Mouse (Mus musculus) fibroblast of lung, adult 2 months (primary cell): Measurements from ENCODE around the gene Fcna.

Source experiments
- DNase-seq: peaks from one replicate; pipeline ENCODE4 v3.0.0-alpha.2; 2011; ENCODE audit warnings: low read depth

Fcna gene

GRCm38 (mm10) chr2:25577951-25578795 lies 49.7 kb downstream of the Fcna start:
- DNase-seq: no peak

GRCm38 (mm10) chr2:25576965-25577891 lies 50.6 kb downstream of the Fcna start:
- no peak for DNase-seq

GRCm38 (mm10) chr2:25576028-25576850 lies 51.6 kb downstream of the Fcna start:
- DNase-seq: no peak

GRCm38 (mm10) chr2:25575432-25576027 lies 52.3 kb downstream of the Fcna start:
- no peak for DNase-seq
